In the genomic region with DNA sequence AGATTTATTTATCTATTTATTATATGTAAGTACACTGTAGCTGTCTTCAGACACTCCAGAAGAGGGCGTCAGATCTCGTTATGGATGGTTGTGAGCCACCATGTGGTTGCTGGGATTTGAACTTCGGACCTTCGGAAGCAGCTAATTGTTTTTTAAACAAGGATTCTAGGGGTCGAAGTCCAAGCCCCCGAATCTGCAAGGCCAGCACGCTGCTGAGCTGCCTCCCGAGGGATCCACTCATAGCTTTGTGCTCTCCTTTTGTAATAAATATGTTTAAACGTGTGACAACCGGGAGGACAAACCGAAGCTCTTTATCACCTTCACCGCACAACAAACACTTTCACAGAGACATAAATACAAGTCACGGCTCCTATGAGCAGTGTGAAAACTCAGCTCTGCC, we compare ENCODE assay signal across 5 mouse cellular contexts. TPM values are rescaled to one million over a fixed set of nuclear protein-coding genes. Genes with fewer than 3 reads are reported as not detected.
A peak's percentile ranks its signal among the peaks of the same experiment; 100 is the strongest.
DNase-seq lines count a peak whose midpoint lies in the region; ATAC-seq and TF ChIP-seq lines count a peak whose summit lies in the region.
"Not testable (repeated sequence)": the region's sequence is repeated elsewhere in the genome, so short reads cannot be mapped to it uniquely, and the experiment has no call there.

No protein-coding gene starts in this region.

- H3K4me2 ChIP-seq in intestine, postnatal 0 days (replicated peaks; ENCODE audit: low read depth): not testable (repeated sequence)

- WGBS in heart, embryonic 10.5 days: 90% methylated on average over 13 of the region's 13 CpGs
- 55% methylated on average over 13 of the region's 13 CpGs for WGBS in intestine, postnatal 0 days

- H3K9me3 ChIP-seq in heart, embryonic 10.5 days; intestine, postnatal 0 days (ENCODE audit: control insufficient read depth): not testable (repeated sequence)

- not testable (repeated sequence) for H3K36me3 ChIP-seq in heart, embryonic 10.5 days
- peaks cover 14% of the 10 kb centered on the region; the same call in 1 of the 2 replicates for H3K36me3 ChIP-seq in intestine, postnatal 0 days (ENCODE audit: control insufficient read depth, insufficient read depth)

- peak; percentile 49 for ATAC-seq in intestine, postnatal 0 days

- DNase-seq in heart, embryonic 10.5 days (ENCODE audit: low spot score): not testable (repeated sequence)
- peak; percentile 65 for DNase-seq in kidney, adult 9 months
- peak; percentile 40 to 57 for DNase-seq in kidney, postnatal 36 days
- peak; percentile 61 for DNase-seq in yolk sac, embryonic 10.5 days (ENCODE audit: low spot score)

- not testable (repeated sequence) for H3K27me3 ChIP-seq in heart, embryonic 10.5 days (ENCODE audit: insufficient read depth, poor library complexity, severe bottlenecking); intestine, postnatal 0 days (replicated peaks; ENCODE audit: control insufficient read depth, insufficient read depth, low read length)

- peaks cover 28% of the 10 kb centered on the region for H3K4me1 ChIP-seq in heart, embryonic 10.5 days
- not testable (repeated sequence) for H3K4me1 ChIP-seq in intestine, postnatal 0 days (replicated peaks; ENCODE audit: control insufficient read depth, insufficient read depth, low read length)

- 0 out of 2 replicates have a peak overlapping the region, but pooled peaks have one; percentile 10 for H3K27ac ChIP-seq in heart, embryonic 10.5 days
- not testable (repeated sequence) for H3K27ac ChIP-seq in intestine, postnatal 0 days (ENCODE audit: low read depth, low read length)

- H3K9ac ChIP-seq in intestine, postnatal 0 days (ENCODE audit: low read depth, low read length): not testable (repeated sequence)

- TF ChIP-seq CTCF in intestine, postnatal 0 days (IDR thresholded peaks at IDR 0.05; ENCODE audit: low read depth): not testable (repeated sequence)

- not testable (repeated sequence) for H3K4me3 ChIP-seq in heart, embryonic 10.5 days; intestine, postnatal 0 days (ENCODE audit: low read depth, low read length)

RNA-seq across cellular contexts. Expression of a gene that starts 49.8 kb away (rescaled TPM):
- polyA plus RNA-seq in heart, embryonic 10.5 days (2016; fragmentation: Nextera tagmentation; extraction: Ambion mirVana): 56.5 and 60.3 TPM in 2 replicates
- polyA plus RNA-seq in intestine, postnatal 0 days (2015; fragmentation: Nextera tagmentation; extraction: Ambion mirVana): 18.7 and 19.2 TPM in 2 replicates

RNA-seq across cellular contexts. Expression of a gene that starts 52.8 kb away (rescaled TPM):
- 25.9 and 29.4 TPM in 2 replicates for polyA plus RNA-seq in heart, embryonic 10.5 days (2016; fragmentation: Nextera tagmentation; extraction: Ambion mirVana)
- polyA plus RNA-seq in intestine, postnatal 0 days (2015; fragmentation: Nextera tagmentation; extraction: Ambion mirVana): 64.3 and 78.9 TPM in 2 replicates
